Comparison of ENCODE assay signal across 27 mouse cellular contexts in the genomic region with DNA sequence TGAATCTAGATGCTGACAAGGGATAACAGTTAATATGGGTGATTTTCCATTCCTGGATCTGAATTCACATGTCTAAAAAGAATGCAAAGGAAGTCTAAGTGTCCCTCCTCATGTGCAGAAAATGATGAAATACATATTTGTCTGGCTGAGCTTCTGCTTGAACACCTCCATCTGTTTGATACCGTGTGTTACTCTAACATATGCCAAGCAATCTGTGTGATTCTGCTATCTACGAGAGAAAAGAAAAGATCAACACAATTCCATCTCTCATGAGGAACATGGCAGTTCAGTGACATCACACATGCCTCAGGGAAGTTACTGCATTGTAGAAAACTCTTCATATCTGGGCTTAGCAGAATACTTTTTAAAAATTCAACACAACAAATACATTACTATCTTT.
DNase-seq lines count a peak whose midpoint lies in the region; ATAC-seq and TF ChIP-seq lines count a peak whose summit lies in the region.
"Had no signal": no experiment of that assay in that cellular context is flagged by ENCODE, and none has a peak within 500 bp of the region (broad histone marks: within the 10 kb centered on the region; RNA-seq: fewer than 3 reads in every experiment).

No protein-coding gene starts in this region.

- TF ChIP-seq CTCF in layer of hippocampus, adult 2 months (conservative IDR thresholded peaks at IDR 0.05) = no peak
- TF ChIP-seq CTCF in brain, embryonic 14.5 days (IDR thresholded peaks at IDR 0.05; ENCODE audit: borderline replicate concordance, extremely low read depth, insufficient read depth, insufficient read length) = no peak
- TF ChIP-seq CTCF in forebrain, postnatal 0 days (IDR thresholded peaks at IDR 0.05; ENCODE audit: low read depth) = no peak

- no peaks in the 10 kb centered on the region for H3K4me1 ChIP-seq in forebrain, embryonic 13.5 days
- H3K4me1 ChIP-seq in forebrain, embryonic 11.5 days (replicated peaks; ENCODE audit: control insufficient read depth, insufficient read depth, low read length) = no peaks in the 10 kb centered on the region
- no peaks in the 10 kb centered on the region for H3K4me1 ChIP-seq in forebrain, postnatal 0 days (ENCODE audit: insufficient read depth)
- H3K4me1 ChIP-seq: limb, embryonic 13.5 days; liver, embryonic 12.5 days; midbrain, embryonic 10.5 days; neural tube, embryonic 15.5 days had no signal

- no peak for TF ChIP-seq POLR2A in brain, embryonic 14.5 days (IDR thresholded peaks at IDR 0.05; ENCODE audit: borderline replicate concordance, extremely low read depth, insufficient read depth, insufficient read length, poor library complexity, severe bottlenecking)

- no peaks in the 10 kb centered on the region for H3K27me3 ChIP-seq in forebrain, embryonic 13.5 days
- no peaks in the 10 kb centered on the region for H3K27me3 ChIP-seq in forebrain, embryonic 11.5 days (ENCODE audit: control insufficient read depth, insufficient read depth, low read length)
- no peaks in the 10 kb centered on the region for H3K27me3 ChIP-seq in forebrain, postnatal 0 days (ENCODE audit: insufficient read depth, low read length)
- H3K27me3 ChIP-seq: CH12.LX; limb, embryonic 13.5 days; liver, embryonic 12.5 days; neural tube, embryonic 15.5 days; Patski had no signal

- H3K4me2 ChIP-seq in forebrain, embryonic 13.5 days = no peak overlapping the region
- no peak overlapping the region for H3K4me2 ChIP-seq in forebrain, embryonic 11.5 days (ENCODE audit: low read depth, low read length, severe bottlenecking)
- H3K4me2 ChIP-seq in forebrain, postnatal 0 days (ENCODE audit: low read depth) = no peak overlapping the region
- H3K4me2 ChIP-seq: heart, embryonic 11.5 days; limb, embryonic 13.5 days; liver, embryonic 12.5 days; neural tube, embryonic 15.5 days had no signal

- H3K36me3 ChIP-seq in forebrain, embryonic 13.5 days (ENCODE audit: poor library complexity, severe bottlenecking) = no peaks in the 10 kb centered on the region
- H3K36me3 ChIP-seq in forebrain, embryonic 11.5 days (ENCODE audit: control insufficient read depth, insufficient read depth, low read length) = no peaks in the 10 kb centered on the region
- H3K36me3 ChIP-seq in forebrain, postnatal 0 days (ENCODE audit: insufficient read depth) = no peaks in the 10 kb centered on the region
- H3K36me3 ChIP-seq: G1E; limb, embryonic 13.5 days; liver, embryonic 12.5 days; midbrain, embryonic 10.5 days; neural tube, embryonic 15.5 days had no signal

- no peaks in the 10 kb centered on the region for H3K9me3 ChIP-seq in forebrain, embryonic 13.5 days (replicated peaks)
- no peaks in the 10 kb centered on the region for H3K9me3 ChIP-seq in forebrain, embryonic 11.5 days (ENCODE audit: control insufficient read depth, low read length)
- H3K9me3 ChIP-seq in forebrain, postnatal 0 days (ENCODE audit: low read length) = no peaks in the 10 kb centered on the region
- H3K9me3 ChIP-seq: G1E; liver, embryonic 12.5 days had no signal

- 77% methylated on average over 2 of the region's 2 CpGs for WGBS in forebrain, embryonic 13.5 days
- WGBS in forebrain, embryonic 11.5 days = 83% methylated on average over 2 of the region's 2 CpGs
- 56% methylated on average over 2 of the region's 2 CpGs for WGBS in forebrain, postnatal 0 days

- ATAC-seq in forebrain, embryonic 13.5 days = peak; percentile 55; the same call in 1 of the 2 replicates
- ATAC-seq in forebrain, embryonic 11.5 days (replicated peaks; ENCODE audit: low FRiP score) = no peak
- ATAC-seq in forebrain, postnatal 0 days = peak; percentile 69
- ATAC-seq: hindbrain, embryonic 16.5 days; intestine, postnatal 0 days; liver, embryonic 12.5 days; Patski had no signal

- no peak overlapping the region for H3K27ac ChIP-seq in forebrain, embryonic 13.5 days
- H3K27ac ChIP-seq in forebrain, embryonic 11.5 days (ENCODE audit: low read depth, low read length) = no peak overlapping the region
- no peak overlapping the region for H3K27ac ChIP-seq in layer of hippocampus, adult 2 months
- no peak overlapping the region for H3K27ac ChIP-seq in forebrain, postnatal 0 days (ENCODE audit: low read depth, low read length)
- H3K27ac ChIP-seq: limb, embryonic 13.5 days; liver, embryonic 12.5 days; midbrain, embryonic 10.5 days; neural tube, embryonic 15.5 days had no signal

- no peak overlapping the region for H3K9ac ChIP-seq in forebrain, embryonic 13.5 days
- no peak overlapping the region for H3K9ac ChIP-seq in forebrain, embryonic 11.5 days (ENCODE audit: low read length)
- no peak overlapping the region for H3K9ac ChIP-seq in forebrain, postnatal 0 days
- H3K9ac ChIP-seq: limb, embryonic 13.5 days; liver, embryonic 12.5 days; neural tube, embryonic 15.5 days had no signal

- no peak for DNase-seq in forebrain, embryonic 11.5 days (ENCODE audit: low spot score)
- peak; percentile 9 to 36 for DNase-seq in layer of hippocampus, adult 2 months (ENCODE audit: low spot score in 2 of 2)
- DNase-seq in layer of hippocampus, adult 8-10 months (ENCODE audit: low spot score in 2 of 2) = no peak
- peak; percentile 54 for DNase-seq in brain, embryonic 14.5 days (ENCODE audit: low read depth)
- DNase-seq in forebrain, postnatal 0 days = peak; percentile 38
- DNase-seq in thymus, postnatal 10 days (ENCODE audit: low spot score in 2 of 2) = no peak
- DNase-seq: adrenal gland, postnatal 36 days; B cell, adult 2 months; embryo, embryonic 11 days; gastrocnemius, postnatal 10 days; kidney, postnatal 36 days; lung, adult 18-20 months; lung, postnatal 10 days; right cerebral cortex, postnatal 14 days; spleen, adult 18-20 months; thymus, postnatal 14 days had no signal

- H3K4me3 ChIP-seq in forebrain, embryonic 13.5 days = no peak overlapping the region
- no peak overlapping the region for H3K4me3 ChIP-seq in forebrain, embryonic 11.5 days (ENCODE audit: low read depth, low read length)
- H3K4me3 ChIP-seq in layer of hippocampus, adult 2 months = no peak overlapping the region
- no peak overlapping the region for H3K4me3 ChIP-seq in forebrain, postnatal 0 days (ENCODE audit: low read depth, low read length)
- H3K4me3 ChIP-seq: limb, embryonic 13.5 days; liver, embryonic 12.5 days; midbrain, embryonic 10.5 days; neural tube, embryonic 15.5 days had no signal

Comparison
In these comparisons a context has a peak if more than half of its experiments do, and no peak if none do; other contexts are left out.
1. DNase-seq: peak in layer of hippocampus, adult 2 months (2 of 2), brain, embryonic 14.5 days (single experiment) and forebrain, postnatal 0 days (single experiment); none in forebrain, embryonic 11.5 days (single experiment), layer of hippocampus, adult 8-10 months (0 of 2) and thymus, postnatal 10 days (0 of 2).